Comparison of ENCODE assay signal across 1 mouse cellular context in the genomic region with DNA sequence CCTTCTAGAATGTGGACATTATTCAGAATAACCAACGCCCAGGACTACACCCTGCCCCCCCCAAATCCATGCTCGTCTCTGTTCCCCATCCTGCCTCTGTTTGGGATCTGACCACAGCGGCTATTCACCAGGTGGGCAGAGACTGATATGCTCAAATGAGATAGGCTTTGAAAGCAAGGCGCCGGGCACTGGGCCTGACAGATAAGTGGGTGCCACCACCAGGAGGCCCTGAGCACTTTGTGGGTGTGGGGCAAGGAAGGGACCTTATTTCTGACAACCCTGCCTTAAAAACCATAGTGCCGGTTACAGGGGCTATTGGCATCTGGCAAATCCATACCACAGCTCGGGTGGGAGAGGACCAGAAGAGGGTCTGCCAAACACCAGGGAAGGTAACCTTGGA.
A peak's percentile ranks its signal among the peaks of the same experiment; 100 is the strongest.
TF ChIP-seq lines count a peak whose summit lies in the region.

No protein-coding gene starts in this region.

TF ChIP-seq in MEL, 35 proteins besides CTCF, POLR2A, EP300 and RAD21:
- no peak for TF ChIP-seq POLR2AphosphoS5 (IDR thresholded peaks at IDR 0.05; ENCODE audit: borderline replicate concordance, low read depth, low read length)
- peak; percentile 62; the same call in 1 of the 2 replicates for TF ChIP-seq BHLHE40 (IDR thresholded peaks at IDR 0.05; ENCODE audit: borderline replicate concordance, low read depth, low read length)
- TF ChIP-seq SIN3A (IDR thresholded peaks at IDR 0.05; ENCODE audit: low read length), result peak; percentile 71
- TF ChIP-seq TCF12 (IDR thresholded peaks at IDR 0.05; ENCODE audit: low read depth, low read length), result peak; percentile 98
- TF ChIP-seq E2F4 (IDR thresholded peaks at IDR 0.05; ENCODE audit: borderline replicate concordance, low read depth, low read length), result no peak
- TF ChIP-seq USF1 (IDR thresholded peaks at IDR 0.05; ENCODE audit: low read depth, low read length), result no peak
- TF ChIP-seq MYB (IDR thresholded peaks at IDR 0.05; ENCODE audit: low read depth, low read length), result peak; percentile 73
- TF ChIP-seq GATA1 (IDR thresholded peaks at IDR 0.05; ENCODE audit: low read depth, low read length), result peak; percentile 91
- peak; percentile 87 for TF ChIP-seq ETS1 (IDR thresholded peaks at IDR 0.05; ENCODE audit: low read depth, low read length)
- peak; percentile 98 for TF ChIP-seq TAL1 (IDR thresholded peaks at IDR 0.05; ENCODE audit: low read length)
- no peak for TF ChIP-seq MEF2A (IDR thresholded peaks at IDR 0.05; ENCODE audit: extremely low read depth, insufficient replicate concordance, low read depth, low read length, poor library complexity, severe bottlenecking)
- peak; percentile 67 for TF ChIP-seq CHD2 (IDR thresholded peaks at IDR 0.05; ENCODE audit: low read length)
- TF ChIP-seq SMC3 (IDR thresholded peaks at IDR 0.05; ENCODE audit: low read depth, low read length), result peak; percentile 32
- peak; percentile 19; the same call in 1 of the 2 replicates for TF ChIP-seq MAX (IDR thresholded peaks at IDR 0.05; ENCODE audit: low read length)
- TF ChIP-seq RCOR1 (IDR thresholded peaks at IDR 0.05; ENCODE audit: low read depth, low read length), result peak; percentile 97
- TF ChIP-seq ZMIZ1 (IDR thresholded peaks at IDR 0.05; ENCODE audit: low read depth, low read length), result no peak
- no peak for TF ChIP-seq UBTF (IDR thresholded peaks at IDR 0.05; ENCODE audit: borderline replicate concordance, insufficient read depth, low read depth, low read length)
- TF ChIP-seq ZNF384 (IDR thresholded peaks at IDR 0.05; ENCODE audit: low read depth, low read length), result no peak
- no peak; the same call in 1 of the 2 replicates for TF ChIP-seq MXI1 (IDR thresholded peaks at IDR 0.05; ENCODE audit: low read depth, low read length)
- TF ChIP-seq MAZ (IDR thresholded peaks at IDR 0.05; ENCODE audit: low read depth, low read length), result peak; percentile 73; the same call in 1 of the 2 replicates
